Mouse (Mus musculus) ovary, postnatal 10 days (tissue): Measurements from ENCODE around the gene Dnah3.

Source experiments
- DNase-seq: peaks from one replicate; pipeline ENCODE4 v3.0.0; 2022; ENCODE audit warnings: low spot score

Gene Dnah3

GRCm38 (mm10) chr7:119873050-119873449, 222.0 kb downstream of the Dnah3 start:
- DNase-seq: no peak
